Mouse (Mus musculus): Measurements from ENCODE around the gene Zbtb8a. TPM values are rescaled to one million over a fixed set of nuclear protein-coding genes. Genes with fewer than 3 reads are reported as not detected.
"Not testable (repeated sequence)": the region's sequence is repeated elsewhere in the genome, so short reads cannot be mapped to it uniquely, and the experiment has no call there.

Zbtb8a gene
- polyA plus RNA-seq, 1 experiment, result 8.5 TPM

- no peak for DNase-seq (ENCODE audit: extremely low spot score in 1 of 2, low spot score in 1 of 2)
Observed at GRCm38 (mm10) chr4:129379805-129380204, 1.9 kb upstream of the Zbtb8a start.

GRCm38 (mm10) chr4:129376961-129377545, 863 bp downstream of the Zbtb8a start:
- DNase-seq (ENCODE audit: extremely low spot score in 1 of 2, low spot score in 1 of 2), result peak in 1 of 2 experiments; percentile 31

GRCm38 (mm10) chr4:129375821-129376220, 2.1 kb downstream of the Zbtb8a start:
- DNase-seq (ENCODE audit: extremely low spot score in 1 of 2, low spot score in 1 of 2), result no peak

DNA sequence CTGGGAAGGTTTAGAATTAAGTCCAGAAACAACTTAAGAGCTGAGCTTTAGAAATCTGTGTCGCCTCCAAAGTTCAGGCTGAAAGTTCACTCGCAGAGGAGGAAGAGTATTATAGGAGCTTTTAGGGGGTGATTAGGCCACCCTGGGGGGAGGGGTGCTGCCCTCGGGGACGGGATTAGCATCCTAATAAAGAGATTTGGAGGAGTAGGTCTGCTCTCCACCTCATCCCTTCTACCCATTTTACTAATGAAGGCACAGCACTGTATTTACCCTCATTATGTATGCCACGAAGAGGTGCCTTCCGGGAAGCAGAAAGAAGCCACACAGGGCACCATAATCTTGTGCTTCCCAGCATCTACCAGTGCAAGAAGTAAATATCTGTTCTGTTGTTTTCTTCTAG, 2.9 kb downstream of the Zbtb8a start:
- DNase-seq (ENCODE audit: extremely low spot score in 1 of 2, low spot score in 1 of 2), result no peak

GRCm38 (mm10) chr4:129374219-129374755, 3.6 kb downstream of the Zbtb8a start:
- DNase-seq (ENCODE audit: extremely low spot score in 1 of 2, low spot score in 1 of 2), result no peak

DNA sequence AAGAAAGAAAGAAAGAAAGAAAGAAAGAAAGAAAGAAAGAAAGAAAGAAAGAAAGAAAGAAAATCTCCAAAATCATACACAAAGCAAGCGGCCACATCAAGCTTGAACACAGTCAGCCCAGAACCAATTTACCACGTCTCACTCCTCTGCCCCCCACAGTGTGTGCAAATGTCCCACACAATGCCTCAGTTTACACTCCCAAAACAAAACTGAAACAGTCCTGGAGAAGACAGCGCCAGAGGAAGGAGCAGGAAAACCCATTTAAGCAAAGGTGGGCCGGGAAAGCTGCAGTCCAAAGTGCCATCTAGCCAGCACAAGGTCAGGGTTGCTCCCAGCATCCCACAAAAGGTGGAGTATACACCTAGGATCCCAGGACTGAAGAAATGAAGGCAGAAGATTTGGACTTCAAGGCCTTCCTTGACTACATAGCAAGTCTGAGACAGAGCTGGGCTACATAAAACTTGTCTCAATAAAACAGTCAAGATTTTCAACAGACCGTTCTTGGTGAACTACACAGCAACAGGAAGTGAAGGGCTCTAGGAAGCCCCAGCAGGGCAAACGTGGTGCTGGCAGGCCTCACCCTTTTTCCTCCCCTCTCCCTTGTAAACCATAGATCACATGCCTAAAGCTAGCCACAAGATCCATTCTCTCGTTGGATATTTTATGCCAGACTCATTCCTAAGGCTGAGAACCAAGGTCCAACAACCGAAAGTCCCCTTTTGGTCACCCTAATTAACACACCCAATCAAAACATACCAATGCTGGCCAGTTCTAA, 4.5 kb downstream of the Zbtb8a start:
- DNase-seq (ENCODE audit: extremely low spot score in 1 of 2, low spot score in 1 of 2), result no peak

DNA sequence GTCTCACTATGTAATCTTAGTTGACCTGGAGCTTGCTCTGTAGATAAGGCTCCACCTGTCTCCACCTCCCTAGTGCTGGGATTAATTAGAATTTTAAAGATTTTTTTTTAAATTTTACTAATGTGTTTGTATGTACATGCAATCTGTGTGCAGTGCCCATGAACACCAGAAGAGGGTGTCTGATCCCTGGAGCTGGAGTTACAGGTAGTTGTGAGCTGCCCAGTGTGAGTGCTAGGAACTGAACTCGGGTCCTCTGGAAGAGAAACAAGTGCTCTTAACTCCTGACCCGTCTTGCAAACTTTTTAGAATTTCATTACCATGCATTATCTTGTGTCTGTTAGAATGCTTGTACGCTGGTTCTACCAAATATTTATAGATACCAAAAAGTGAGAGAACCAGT, 6.5 kb downstream of the Zbtb8a start:
- no peak for DNase-seq (ENCODE audit: extremely low spot score in 1 of 2, low spot score in 1 of 2)

DNA sequence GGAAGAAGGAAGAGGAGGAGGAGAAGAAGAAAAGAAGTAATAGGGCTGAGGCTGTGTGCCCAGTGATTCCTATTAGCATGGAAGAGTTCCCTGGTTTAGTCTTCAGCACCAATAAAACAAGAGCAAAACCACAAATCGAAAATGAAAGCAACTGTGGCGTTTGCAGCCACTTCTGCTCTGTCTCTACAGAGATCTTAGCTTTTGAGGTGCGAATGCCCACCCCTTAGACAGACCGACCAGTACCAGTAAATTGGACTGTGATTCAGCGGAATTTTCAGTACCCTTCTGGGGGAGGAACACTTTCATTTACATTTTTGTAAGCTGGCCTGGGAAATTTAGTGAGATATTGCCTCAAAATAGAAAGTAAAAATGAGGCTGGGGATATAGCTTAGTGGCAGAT, 12.7 kb downstream of the Zbtb8a start:
- no peak for DNase-seq (ENCODE audit: extremely low spot score in 1 of 2, low spot score in 1 of 2)

- no peak for DNase-seq (ENCODE audit: extremely low spot score in 1 of 2, low spot score in 1 of 2)
Observed at GRCm38 (mm10) chr4:129364379-129364778, 13.5 kb downstream of the Zbtb8a start.

DNA sequence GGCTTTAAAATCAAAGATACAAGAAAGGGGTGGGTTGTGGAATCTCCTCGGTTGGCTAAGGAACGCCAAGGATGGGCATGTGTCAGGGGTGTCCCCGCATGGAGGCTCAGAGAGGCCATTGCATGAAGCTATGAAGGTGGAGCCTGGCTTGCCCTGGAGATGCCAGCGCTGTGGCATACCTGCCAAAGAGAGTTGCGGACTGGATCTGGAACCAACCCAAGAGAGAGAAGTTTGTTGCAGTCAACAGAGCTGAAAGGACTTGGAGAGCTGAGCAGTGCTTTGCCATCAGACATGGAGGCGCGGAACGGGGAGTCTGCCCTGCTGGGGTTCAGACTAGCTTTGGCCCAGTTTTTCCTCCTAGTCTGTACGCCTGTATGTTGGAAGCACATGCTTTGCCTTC, 14.5 kb downstream of the Zbtb8a start:
- no peak for DNase-seq (ENCODE audit: extremely low spot score in 1 of 2, low spot score in 1 of 2)

- no peak for DNase-seq (ENCODE audit: extremely low spot score in 1 of 2, low spot score in 1 of 2)
Observed at GRCm38 (mm10) chr4:129362771-129363170, 15.1 kb downstream of the Zbtb8a start.

DNA sequence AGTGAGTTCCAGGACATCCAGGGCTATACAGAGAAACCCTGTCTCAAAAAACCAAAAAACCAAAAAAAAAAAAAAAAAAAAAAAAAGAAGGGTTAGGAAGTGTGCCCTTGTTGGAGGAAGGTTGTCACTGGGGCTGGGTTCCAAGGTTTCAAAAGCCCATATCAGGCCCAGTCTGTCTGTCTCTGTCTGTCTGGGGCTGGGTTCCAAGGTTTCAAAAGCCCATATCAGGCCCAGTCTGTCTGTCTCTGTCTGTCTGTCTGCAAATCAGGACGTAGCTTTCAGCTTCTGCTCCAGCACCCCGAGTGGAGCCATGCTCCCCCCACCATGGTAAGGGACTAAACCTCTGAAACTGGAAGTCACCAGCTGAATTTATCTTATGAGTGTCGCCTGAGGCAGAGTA, 15.7 kb downstream of the Zbtb8a start:
- not testable (repeated sequence) for DNase-seq (ENCODE audit: extremely low spot score in 1 of 2, low spot score in 1 of 2)

GRCm38 (mm10) chr4:129357613-129358163, 20.2 kb downstream of the Zbtb8a start:
- no peak for DNase-seq (ENCODE audit: extremely low spot score in 1 of 2, low spot score in 1 of 2)

DNA sequence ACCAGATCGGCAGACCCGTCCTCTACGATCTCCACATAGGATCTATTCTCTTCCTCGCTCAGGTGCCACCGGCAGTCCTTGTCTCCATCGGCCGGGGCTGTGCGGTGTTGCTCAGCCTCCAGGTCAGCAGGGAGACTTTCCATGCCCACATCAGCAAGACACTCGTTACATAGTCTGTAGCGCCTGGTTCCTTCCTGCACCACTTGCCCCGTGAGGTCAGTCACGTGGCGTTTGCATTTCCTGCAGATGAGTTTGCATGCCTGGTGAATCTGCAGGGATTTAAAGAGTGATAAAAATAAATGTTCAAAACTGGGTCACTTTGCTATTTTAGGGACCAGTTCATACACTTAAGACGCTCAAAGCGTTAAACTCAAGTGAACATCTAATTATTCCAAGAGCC, 23.7 kb downstream of the Zbtb8a start:
- DNase-seq (ENCODE audit: extremely low spot score in 1 of 2, low spot score in 1 of 2), result peak in 1 of 2 experiments; percentile 37

DNA sequence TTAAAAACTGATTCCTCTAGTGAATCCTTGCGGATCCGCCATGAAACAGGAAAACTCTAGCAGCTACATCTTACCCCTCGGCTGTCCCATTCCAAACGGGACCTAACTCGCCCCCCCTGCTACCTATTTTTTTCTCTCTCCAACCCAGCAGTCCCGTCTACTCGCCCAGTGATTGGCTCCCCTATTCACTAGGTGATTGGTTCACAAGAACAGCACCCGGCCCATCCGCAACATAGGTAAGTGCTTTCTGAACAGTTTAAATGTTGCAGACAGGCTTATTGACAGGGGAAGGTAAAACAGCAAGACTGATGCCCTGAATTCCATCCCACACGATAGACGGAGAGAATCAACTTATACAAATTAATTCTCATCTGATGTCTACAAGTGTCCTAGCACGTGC, 24.7 kb downstream of the Zbtb8a start:
- DNase-seq (ENCODE audit: extremely low spot score in 1 of 2, low spot score in 1 of 2), result no peak

DNA sequence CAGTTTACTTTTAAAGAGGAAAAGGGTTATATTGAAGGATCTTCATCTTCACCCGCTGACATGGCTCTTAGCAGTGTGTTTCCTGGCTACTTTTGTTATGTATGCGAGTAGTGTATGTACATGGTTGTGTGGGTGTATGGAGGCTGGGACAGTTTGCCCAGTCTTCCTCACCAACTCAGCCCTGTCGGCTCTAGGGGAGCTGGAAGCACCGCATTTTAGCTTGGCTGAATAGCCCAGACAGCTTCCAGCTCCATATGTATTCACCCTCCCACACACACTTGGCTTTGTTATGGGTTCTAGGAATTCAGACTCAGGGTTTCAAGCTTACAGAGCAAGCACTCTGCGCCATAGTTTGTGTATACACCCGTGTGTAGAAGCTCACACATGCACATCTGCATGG, 26.8 kb downstream of the Zbtb8a start:
- DNase-seq (ENCODE audit: extremely low spot score in 1 of 2, low spot score in 1 of 2), result peak; percentile 51 to 74

GRCm38 (mm10) chr4:129350644-129351043, 27.3 kb downstream of the Zbtb8a start:
- peak; percentile 27 to 79 for DNase-seq (ENCODE audit: extremely low spot score in 1 of 2, low spot score in 1 of 2)

GRCm38 (mm10) chr4:129346481-129347154, 31.3 kb downstream of the Zbtb8a start:
- DNase-seq (ENCODE audit: extremely low spot score in 1 of 2, low spot score in 1 of 2), result peak; percentile 21 to 73

- no peak for DNase-seq (ENCODE audit: extremely low spot score in 1 of 2, low spot score in 1 of 2)
Observed at GRCm38 (mm10) chr4:129342705-129343104, 35.2 kb downstream of the Zbtb8a start.

- DNase-seq (ENCODE audit: extremely low spot score in 1 of 2, low spot score in 1 of 2), result no peak
Observed at GRCm38 (mm10) chr4:129341888-129342287, 36.0 kb downstream of the Zbtb8a start.

- DNase-seq (ENCODE audit: extremely low spot score in 1 of 2, low spot score in 1 of 2), result no peak
Observed at GRCm38 (mm10) chr4:129339743-129340142, 38.2 kb downstream of the Zbtb8a start.
